In the genomic region with DNA sequence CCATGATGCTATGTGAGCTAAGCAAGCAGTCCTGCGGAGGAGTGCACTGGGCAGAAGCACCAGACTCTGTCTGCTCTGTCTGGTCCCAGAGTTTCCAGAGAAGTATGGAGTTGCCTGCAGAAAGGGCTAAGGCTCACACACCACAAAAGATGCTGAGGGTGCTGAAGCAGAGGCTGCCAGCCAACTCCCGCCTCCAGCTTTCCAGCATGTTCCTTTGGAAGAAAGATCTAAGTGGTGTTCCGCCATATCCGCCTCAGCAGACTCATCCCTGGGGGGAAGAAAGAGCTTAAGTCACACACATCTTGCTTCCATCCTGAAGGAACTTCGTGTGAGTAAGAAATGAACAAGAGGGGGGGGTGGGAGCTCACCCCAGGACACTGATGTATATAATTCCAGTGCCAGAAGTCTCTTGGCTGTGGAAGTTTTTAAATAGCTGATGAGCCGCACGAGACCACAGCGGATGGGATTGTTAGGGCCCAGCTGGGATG, we compare ENCODE assay signal across 12 mouse cellular contexts. TPM values are rescaled to one million over a fixed set of nuclear protein-coding genes. Genes with fewer than 3 reads are reported as not detected.
A peak's percentile ranks its signal among the peaks of the same experiment; 100 is the strongest.
DNase-seq lines count a peak whose midpoint lies in the region; ATAC-seq lines count a peak whose summit lies in the region.
"Had no signal": no experiment of that assay in that cellular context is flagged by ENCODE, and none has a peak within 500 bp of the region (broad histone marks: within the 10 kb centered on the region; RNA-seq: fewer than 3 reads in every experiment).

No protein-coding gene starts in this region.

- H3K4me2 ChIP-seq in hindbrain, embryonic 13.5 days = no peak overlapping the region
- H3K4me2 ChIP-seq: hindbrain, embryonic 15.5 days had no signal

- no peak overlapping the region for H3K4me3 ChIP-seq in hindbrain, embryonic 10.5 days
- no peak overlapping the region for H3K4me3 ChIP-seq in hindbrain, embryonic 13.5 days
- no peak overlapping the region for H3K4me3 ChIP-seq in brown adipose tissue, adult 24 weeks (ENCODE audit: insufficient read depth, low read depth, low read length)
- H3K4me3 ChIP-seq: hindbrain, embryonic 15.5 days had no signal

- no peaks in the 10 kb centered on the region for H3K36me3 ChIP-seq in hindbrain, embryonic 10.5 days
- no peaks in the 10 kb centered on the region for H3K36me3 ChIP-seq in hindbrain, embryonic 13.5 days
- H3K36me3 ChIP-seq: hindbrain, embryonic 15.5 days had no signal

- H3K4me1 ChIP-seq in hindbrain, embryonic 10.5 days (replicated peaks) = peaks cover 26% of the 10 kb centered on the region
- H3K4me1 ChIP-seq in hindbrain, embryonic 13.5 days (replicated peaks) = peaks cover 3% of the 10 kb centered on the region; the same call in 1 of the 2 replicates
- H3K4me1 ChIP-seq in brown adipose tissue, adult 24 weeks (ENCODE audit: control insufficient read depth, insufficient read depth, insufficient read length, low read length) = peaks cover 20% of the 10 kb centered on the region; the same call in 1 of the 2 replicates
- H3K4me1 ChIP-seq: hindbrain, embryonic 15.5 days had no signal

- H3K27me3 ChIP-seq in hindbrain, embryonic 10.5 days (ENCODE audit: insufficient read depth, poor library complexity, severe bottlenecking) = peaks cover 12% of the 10 kb centered on the region; the same call in 1 of the 2 replicates
- H3K27me3 ChIP-seq in hindbrain, embryonic 13.5 days = 0 out of 2 replicates have a peak, but pooled peaks cover 6% of the 10 kb centered on the region
- H3K27me3 ChIP-seq: hindbrain, embryonic 15.5 days had no signal

- no peak overlapping the region for H3K9ac ChIP-seq in hindbrain, embryonic 13.5 days
- H3K9ac ChIP-seq: hindbrain, embryonic 15.5 days had no signal

- no peak for ATAC-seq in hindbrain, embryonic 13.5 days (ENCODE audit: low FRiP score)

- 73% methylated on average over 8 of the region's 8 CpGs for WGBS in hindbrain, embryonic 10.5 days
- WGBS in hindbrain, embryonic 13.5 days = 73% methylated on average over 8 of the region's 8 CpGs

- peak overlapping the region; percentile 40; the same call in 1 of the 2 replicates for H3K27ac ChIP-seq in hindbrain, embryonic 10.5 days
- no peak overlapping the region for H3K27ac ChIP-seq in hindbrain, embryonic 13.5 days
- H3K27ac ChIP-seq in brown adipose tissue, adult 24 weeks (replicated peaks; ENCODE audit: low read depth, low read length) = 0 out of 2 replicates have a peak overlapping the region, but pooled peaks have one; percentile 15
- H3K27ac ChIP-seq: hindbrain, embryonic 15.5 days had no signal

- intact Hi-C loops in heart, postnatal 14 days (cut with DNase I) = loop anchor here (5.0 kb wide), 1 partner anchor 62 kb away; the partner anchor contains the start of gene Col6a3

- no peak for DNase-seq in hindbrain, embryonic 10.5 days (ENCODE audit: low spot score)
- peak; percentile 33 to 55 for DNase-seq in heart, postnatal 14 days
- peak; percentile 72 for DNase-seq in lung, postnatal 10 days
- no peak for DNase-seq in adrenal gland, postnatal 14 days
- no peak for DNase-seq in cerebellum, postnatal 4 days (ENCODE audit: low spot score in 2 of 2)
- no peak for DNase-seq in cerebellum, postnatal 14 days

- no peaks in the 10 kb centered on the region for H3K9me3 ChIP-seq in hindbrain, embryonic 10.5 days
- no peaks in the 10 kb centered on the region for H3K9me3 ChIP-seq in hindbrain, embryonic 13.5 days
- H3K9me3 ChIP-seq: hindbrain, embryonic 15.5 days had no signal

RNA-seq across cellular contexts. Expression of gene Mlph, which starts 10.9 kb away (rescaled TPM):
- 0.14 and 0.32 TPM in 2 replicates for polyA plus RNA-seq in hindbrain, embryonic 10.5 days (2016; fragmentation: Nextera tagmentation; extraction: Ambion mirVana)
- polyA plus RNA-seq in hindbrain, embryonic 13.5 days (2015; fragmentation: Nextera tagmentation; extraction: Ambion mirVana) = 0.04 and 0.17 TPM in 2 replicates
- 1.1 and 1.3 TPM in 2 replicates for polyA plus RNA-seq in brown adipose tissue, adult 24 weeks (2012; ENCODE audit: insufficient read depth, insufficient read length, missing spikeins)
- total RNA-seq in heart, postnatal 14 days (2021) = under 1 TPM; 0.41 to 0.86 TPM
- total RNA-seq in adrenal gland, postnatal 14 days (2021) = 1.6 and 1.8 TPM in 2 replicates
- total RNA-seq: CH12.LX had no signal

RNA-seq across cellular contexts. Expression of gene Prlh, which starts 48.9 kb away (rescaled TPM):
- polyA plus RNA-seq in hindbrain, embryonic 10.5 days (2016; fragmentation: Nextera tagmentation; extraction: Ambion mirVana) = not detected in 2 replicates
- not detected in 2 replicates for polyA plus RNA-seq in hindbrain, embryonic 13.5 days (2015; fragmentation: Nextera tagmentation; extraction: Ambion mirVana)
- polyA plus RNA-seq in brown adipose tissue, adult 24 weeks (2012; ENCODE audit: insufficient read depth, insufficient read length, missing spikeins) = not detected in 2 replicates
- not detected for total RNA-seq in heart, postnatal 14 days (2021)
- total RNA-seq in adrenal gland, postnatal 14 days (2021) = not detected in 2 replicates
- total RNA-seq: CH12.LX; midbrain, postnatal 0 days had no signal
- polyA plus RNA-seq: hindbrain, embryonic 15.5 days; midbrain, postnatal 0 days; testis, adult 2 months had no signal

Comparison
In these comparisons a context has a peak if more than half of its experiments do, and no peak if none do; other contexts are left out.
1. DNase-seq: peak in heart, postnatal 14 days (2 of 2) and lung, postnatal 10 days (single experiment); none in hindbrain, embryonic 10.5 days (single experiment), adrenal gland, postnatal 14 days (single experiment), cerebellum, postnatal 4 days (0 of 2) and cerebellum, postnatal 14 days (0 of 2).